Mouse (Mus musculus) kidney, postnatal 0 days (tissue): ENCODE data around the gene Plcl1. TPM values are rescaled to one million over a fixed set of nuclear protein-coding genes. Genes with fewer than 3 reads are reported as not detected.

ENCODE experiments used
- ATAC-seq: fragments of 200-750 bp; cut with Nextera tagmentation; replicated peaks from 2 replicates; pipeline ENCODE4 v1.8.0; 2017; ENCODE audit warnings: low read depth, moderate number of reproducible peaks, moderate TSS enrichment, moderate library complexity; ENCODE audit not compliant: low FRiP score
- DNase-seq: peaks from one replicate; pipeline ENCODE4 v3.0.0-alpha.2; 2016; ENCODE audit warnings: low spot score
- H3K27ac ChIP-seq: fragments of 300-500 bp; sonication (generic); 2 replicates; pipeline ENCODE4 v1.5.1; 2014; ENCODE audit warnings: mild to moderate bottlenecking
- H3K27me3 ChIP-seq: fragments of 300-500 bp; sonication (generic); 2 replicates; pipeline ENCODE4 v1.6.1; 2014; ENCODE audit warnings: low read length, mixed read lengths; ENCODE audit not compliant: insufficient read depth
- H3K36me3 ChIP-seq: fragments of 300-500 bp; sonication (generic); 2 replicates; pipeline ENCODE4 v1.6.1; 2014; ENCODE audit warnings: low read length, mixed read lengths; ENCODE audit not compliant: insufficient read depth
- H3K4me1 ChIP-seq: fragments of 300-500 bp; sonication (generic); replicated peaks from 2 replicates; pipeline ENCODE4 v1.6.1; 2014; ENCODE audit warnings: antibody characterized with exemption, low read length, mixed read lengths; ENCODE audit not compliant: insufficient read depth
- H3K4me2 ChIP-seq: fragments of 300-500 bp; sonication (generic); 2 replicates; pipeline ENCODE4 v1.6.1; 2014; ENCODE audit warnings: mild to moderate bottlenecking, low read length, moderate library complexity, mixed read lengths
- H3K4me3 ChIP-seq: fragments of 300-500 bp; sonication (generic); replicated peaks from 2 replicates; pipeline ENCODE4 v1.5.1; 2014; ENCODE audit warnings: low read depth, low read length
- H3K9ac ChIP-seq: fragments of 300-500 bp; sonication (generic); 2 replicates; pipeline ENCODE4 v1.6.1; 2014; ENCODE audit warnings: low read depth, low read length
- H3K9me3 ChIP-seq: fragments of 300-500 bp; sonication (generic); replicated peaks from 2 replicates; pipeline ENCODE4 v1.6.1; 2016; ENCODE audit warnings: low read length, inconsistent platforms, mixed read lengths
- CTCF ChIP-seq: IDR thresholded peaks from 2 replicates; pipeline ENCODE4 v1.5.1; 2016; ENCODE audit warnings: antibody characterized with exemption, low read depth, mild to moderate bottlenecking, moderate library complexity
- WGBS: fragments of 180-500 bp; shearing (Covaris S2); extraction: QIAGEN DNeasy Blood & Tissue Kit; methylation state at CpG from one replicate; pipeline ENCODE4 v1.1.7; 2014; 5-methylcytosine and 5-hydroxymethylcytosine counted together
- polyA plus RNA-seq: library from polyadenylated mRNA; unstranded; fragments of >200 nt; fragmentation: Nextera tagmentation; extraction: Ambion mirVana; gene quantifications from 2 replicates; pipeline ENCODE4 v1.2.1, GENCODE M21; 2015

The Plcl1 gene
- polyA plus RNA-seq, 1 experiment from 2014 or later = 4.2 TPM

GRCm38 (mm10) chr1:55704707-55705106, 299.0 kb downstream of the Plcl1 start:
- ATAC-seq (no peak), DNase-seq (no peak)
- Histone ChIP-seq H3K4me3 (no peak overlapping the region), H3K27me3 (no peaks in the 10 kb centered on the region), H3K9ac (no peak overlapping the region), H3K9me3 (no peaks in the 10 kb centered on the region), H3K36me3 (no peaks in the 10 kb centered on the region), H3K27ac (peak overlapping the region; percentile 75; the same call in 1 of the 2 replicates), H3K4me1 (0 out of 2 replicates have a peak, but pooled peaks cover 2% of the 10 kb centered on the region), H3K4me2 (no peak overlapping the region)
- WGBS = 77% methylated on average over 2 of the region's 2 CpGs
- no peak for TF ChIP-seq CTCF

GRCm38 (mm10) chr1:55705173-55705572, 299.5 kb downstream of the Plcl1 start:
- H3K36me3 ChIP-seq = no peaks in the 10 kb centered on the region
- 67% methylated on average over 6 of the region's 6 CpGs for WGBS
- H3K4me2 ChIP-seq = no peak overlapping the region
- DNase-seq = no peak
- no peak overlapping the region for H3K4me3 ChIP-seq
- no peak for ATAC-seq
- H3K9ac ChIP-seq = no peak overlapping the region
- H3K9me3 ChIP-seq = no peaks in the 10 kb centered on the region
- H3K27me3 ChIP-seq = no peaks in the 10 kb centered on the region
- TF ChIP-seq CTCF = no peak
- peak overlapping the region; percentile 75 for H3K27ac ChIP-seq
- 0 out of 2 replicates have a peak, but pooled peaks cover 2% of the 10 kb centered on the region for H3K4me1 ChIP-seq

DNA sequence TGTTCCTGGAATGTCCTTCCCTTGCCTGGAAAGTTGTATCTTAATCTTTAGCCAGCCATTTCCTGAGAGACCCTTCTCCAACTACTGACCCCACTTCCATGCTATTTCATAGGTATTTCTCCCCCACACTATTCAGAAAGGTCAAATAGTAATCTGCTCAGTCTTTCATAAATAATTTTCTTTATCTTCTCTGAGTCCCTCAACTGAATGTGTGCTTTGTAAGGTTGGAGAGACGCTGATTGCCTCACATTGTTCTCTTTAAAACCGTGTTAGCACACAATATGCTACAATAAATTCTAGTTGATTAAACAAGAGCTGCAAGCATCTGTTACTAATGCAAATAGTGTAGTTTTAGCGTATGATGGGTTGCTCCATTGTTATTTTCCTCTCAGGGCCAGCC, 300.0 kb downstream of the Plcl1 start:
- 61% methylated on average over 3 of the region's 3 CpGs for WGBS
- ATAC-seq (no peak), DNase-seq (no peak)
- Histone ChIP-seq H3K27ac (peak overlapping the region; percentile 75), H3K4me1 (0 out of 2 replicates have a peak, but pooled peaks cover 2% of the 10 kb centered on the region), H3K4me3 (no peak overlapping the region), H3K27me3 (no peaks in the 10 kb centered on the region), H3K36me3 (no peaks in the 10 kb centered on the region), H3K9ac (no peak overlapping the region), H3K4me2 (no peak overlapping the region), H3K9me3 (no peaks in the 10 kb centered on the region)
- TF ChIP-seq CTCF = no peak

DNA sequence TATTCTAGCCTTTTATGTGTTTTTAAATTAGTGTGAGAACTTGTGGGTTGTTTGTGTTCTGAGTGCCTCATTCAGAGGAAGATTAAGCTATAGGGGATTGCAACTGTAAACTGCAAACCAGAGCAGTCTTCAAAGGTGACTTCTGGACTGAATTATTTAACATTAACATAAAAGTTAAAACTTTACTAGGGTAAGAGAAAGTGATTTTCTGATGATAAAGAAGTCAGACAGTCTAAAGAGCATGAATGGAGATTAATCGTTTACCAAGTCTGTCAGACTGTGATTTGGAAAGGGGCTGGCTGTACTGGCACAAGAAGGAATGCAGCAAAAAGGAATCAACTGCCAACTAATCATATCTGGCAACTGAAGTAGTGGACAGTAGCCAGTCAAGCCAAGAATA, 301.2 kb downstream of the Plcl1 start:
- peak overlapping the region; percentile 75; the same call in 1 of the 2 replicates for H3K27ac ChIP-seq
- no peak for TF ChIP-seq CTCF
- peak; percentile 87 for ATAC-seq
- H3K9me3 ChIP-seq = no peaks in the 10 kb centered on the region
- H3K36me3 ChIP-seq = no peaks in the 10 kb centered on the region
- DNase-seq = peak; percentile 64
- WGBS = 62% methylated on average over 1 of the region's 1 CpGs
- no peak overlapping the region for H3K4me3 ChIP-seq
- H3K9ac ChIP-seq = no peak overlapping the region
- no peaks in the 10 kb centered on the region for H3K27me3 ChIP-seq
- H3K4me2 ChIP-seq = no peak overlapping the region
- 0 out of 2 replicates have a peak, but pooled peaks cover 2% of the 10 kb centered on the region for H3K4me1 ChIP-seq

DNA sequence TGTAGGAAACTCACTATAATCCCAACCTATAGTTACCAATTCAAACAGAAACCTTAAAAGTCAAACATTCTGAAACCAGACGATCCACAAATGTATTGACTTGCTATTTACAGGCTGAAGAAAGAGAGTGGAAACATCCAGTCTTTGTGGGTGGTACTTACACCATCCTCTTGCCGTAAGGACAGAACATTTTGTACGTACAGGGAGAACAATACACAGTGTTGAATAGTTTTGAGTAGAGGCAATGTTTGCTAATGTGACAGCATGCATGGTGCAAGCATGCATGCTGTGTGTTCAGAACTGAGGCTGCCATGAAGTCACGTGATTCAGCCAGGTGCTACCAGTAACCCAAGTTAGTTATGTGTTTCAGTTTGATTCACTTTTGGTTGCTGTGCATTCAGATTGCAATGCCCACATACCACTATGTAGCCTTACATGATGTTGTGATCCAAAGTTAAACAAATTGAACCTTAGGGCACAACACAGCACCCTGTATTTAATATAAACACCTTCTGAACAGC, 311.6 kb downstream of the Plcl1 start:
- DNase-seq (no peak), ATAC-seq (no peak)
- H3K4me2 ChIP-seq = no peak overlapping the region
- H3K4me1 ChIP-seq = no peaks in the 10 kb centered on the region
- no peak overlapping the region for H3K27ac ChIP-seq
- H3K9me3 ChIP-seq = no peaks in the 10 kb centered on the region
- no peak overlapping the region for H3K9ac ChIP-seq
- H3K36me3 ChIP-seq = no peaks in the 10 kb centered on the region
- H3K4me3 ChIP-seq = no peak overlapping the region
- H3K27me3 ChIP-seq = no peaks in the 10 kb centered on the region
- 81% methylated on average over 4 of the region's 4 CpGs for WGBS
- no peak for TF ChIP-seq CTCF

GRCm38 (mm10) chr1:55725428-55725827, 319.7 kb downstream of the Plcl1 start:
- 52% methylated on average over 3 of the region's 3 CpGs for WGBS
- no peak overlapping the region for H3K4me3 ChIP-seq

GRCm38 (mm10) chr1:55729332-55729731, 323.6 kb downstream of the Plcl1 start:
- ATAC-seq = no peak
- no peak overlapping the region for H3K27ac ChIP-seq
- H3K9ac ChIP-seq = no peak overlapping the region
- no peaks in the 10 kb centered on the region for H3K36me3 ChIP-seq
- no peaks in the 10 kb centered on the region for H3K27me3 ChIP-seq
- H3K4me2 ChIP-seq = no peak overlapping the region
- DNase-seq = no peak
- 76% methylated on average over 3 of the region's 3 CpGs for WGBS
- no peak overlapping the region for H3K4me3 ChIP-seq
- H3K9me3 ChIP-seq = 0 out of 2 replicates have a peak, but pooled peaks cover 3% of the 10 kb centered on the region
- H3K4me1 ChIP-seq = peaks cover 8% of the 10 kb centered on the region; the same call in 1 of the 2 replicates
- no peak for TF ChIP-seq CTCF

More at GRCm38 (mm10) chr1:55725428-55725827, 319.7 kb downstream of the Plcl1 start:
- Histone ChIP-seq H3K9ac (no peak overlapping the region), H3K4me1 (no peaks in the 10 kb centered on the region), H3K36me3 (no peaks in the 10 kb centered on the region), H3K9me3 (0 out of 2 replicates have a peak, but pooled peaks cover 2% of the 10 kb centered on the region), H3K27ac (no peak overlapping the region), H3K27me3 (no peaks in the 10 kb centered on the region), H3K4me2 (no peak overlapping the region)
- ATAC-seq (no peak), DNase-seq (no peak)
- no peak for TF ChIP-seq CTCF
